Mouse (Mus musculus) heart, adult 2 months (tissue): ENCODE measurements around the gene Tnrc6b.

Experiments
- CTCF ChIP-seq: fragments of 200-600 bp; IDR thresholded peaks from 2 replicates; pipeline ENCODE4 v1.8.1; 2022; ENCODE audit warnings: antibody characterized with exemption, mild to moderate bottlenecking, moderate library complexity
- EP300 ChIP-seq: fragments of 200-500 bp; IDR thresholded peaks from 2 replicates; pipeline ENCODE4 v1.6.1; 2011; ENCODE audit warnings: low read depth, low read length, control low read depth; ENCODE audit not compliant: insufficient read depth
- POLR2A ChIP-seq: fragments of 200-500 bp; IDR thresholded peaks from 2 replicates; pipeline ENCODE4 v1.6.1; 2011; ENCODE audit warnings: mild to moderate bottlenecking, low read depth, low read length, control low read depth; ENCODE audit not compliant: insufficient read depth

DNA sequence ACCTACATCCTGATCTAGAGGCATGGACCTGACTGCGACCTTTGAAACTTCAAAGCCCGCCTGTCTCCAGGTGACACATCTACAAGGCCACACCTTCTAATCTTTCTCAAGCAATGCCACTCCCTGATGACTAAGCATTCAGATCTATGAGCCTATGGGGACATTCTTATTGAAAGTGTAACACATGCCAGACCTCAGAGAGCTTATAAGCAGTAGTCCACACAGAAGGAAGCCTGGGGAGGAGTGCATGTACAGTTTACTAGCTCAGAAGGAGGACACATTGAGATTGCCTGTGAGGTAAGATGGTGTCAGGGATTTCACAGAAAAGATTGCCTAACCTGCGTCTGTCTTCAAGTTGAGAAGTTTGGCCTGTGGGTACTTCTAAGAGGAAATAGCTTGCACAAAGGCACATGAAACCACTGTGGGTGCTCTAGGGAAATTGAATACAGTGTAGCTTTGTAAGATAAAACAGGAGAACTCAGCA is 31.9 kb downstream of the Tnrc6b start:
- TF ChIP-seq CTCF: no peak
- no peak for TF ChIP-seq POLR2A
- no peak for TF ChIP-seq EP300
